Mouse (Mus musculus) heart, adult 2 months (tissue): ENCODE measurements at regions not wholly inside any gene's neighbourhood (a gene's known extent, or its start where the extent isn't known, plus 50 kb on each side); places are given as distances from the start of the nearest gene placed in this dataset.
A peak's percentile ranks its signal among the peaks of the same experiment; 100 is the strongest.

Experiments
- CTCF ChIP-seq: fragments of 200-600 bp; IDR thresholded peaks from 2 replicates; pipeline ENCODE4 v1.8.1; 2022; ENCODE audit warnings: antibody characterized with exemption, mild to moderate bottlenecking, moderate library complexity
- EP300 ChIP-seq: fragments of 200-500 bp; IDR thresholded peaks from 2 replicates; pipeline ENCODE4 v1.6.1; 2011; ENCODE audit warnings: low read depth, low read length, control low read depth; ENCODE audit not compliant: insufficient read depth
- POLR2A ChIP-seq: fragments of 200-500 bp; IDR thresholded peaks from 2 replicates; pipeline ENCODE4 v1.6.1; 2011; ENCODE audit warnings: mild to moderate bottlenecking, low read depth, low read length, control low read depth; ENCODE audit not compliant: insufficient read depth

- 0 out of 2 replicates have a peak, but pooled peaks have one; percentile 100 for TF ChIP-seq CTCF
- no peak for TF ChIP-seq POLR2A
- peak; percentile 96 for TF ChIP-seq EP300
Observed at GRCm38 (mm10) chr1:73826243-73826930, 297.9 kb downstream of the Tns1 start.
